Mouse (Mus musculus): ENCODE measurements around the gene Ank3. TPM values are rescaled to one million over a fixed set of nuclear protein-coding genes. Genes with fewer than 3 reads are reported as not detected.

Gene Ank3
- total and polyA plus RNA-seq, 3 experiments: 3.2 to 6.7 TPM; not detected in 1

DNA sequence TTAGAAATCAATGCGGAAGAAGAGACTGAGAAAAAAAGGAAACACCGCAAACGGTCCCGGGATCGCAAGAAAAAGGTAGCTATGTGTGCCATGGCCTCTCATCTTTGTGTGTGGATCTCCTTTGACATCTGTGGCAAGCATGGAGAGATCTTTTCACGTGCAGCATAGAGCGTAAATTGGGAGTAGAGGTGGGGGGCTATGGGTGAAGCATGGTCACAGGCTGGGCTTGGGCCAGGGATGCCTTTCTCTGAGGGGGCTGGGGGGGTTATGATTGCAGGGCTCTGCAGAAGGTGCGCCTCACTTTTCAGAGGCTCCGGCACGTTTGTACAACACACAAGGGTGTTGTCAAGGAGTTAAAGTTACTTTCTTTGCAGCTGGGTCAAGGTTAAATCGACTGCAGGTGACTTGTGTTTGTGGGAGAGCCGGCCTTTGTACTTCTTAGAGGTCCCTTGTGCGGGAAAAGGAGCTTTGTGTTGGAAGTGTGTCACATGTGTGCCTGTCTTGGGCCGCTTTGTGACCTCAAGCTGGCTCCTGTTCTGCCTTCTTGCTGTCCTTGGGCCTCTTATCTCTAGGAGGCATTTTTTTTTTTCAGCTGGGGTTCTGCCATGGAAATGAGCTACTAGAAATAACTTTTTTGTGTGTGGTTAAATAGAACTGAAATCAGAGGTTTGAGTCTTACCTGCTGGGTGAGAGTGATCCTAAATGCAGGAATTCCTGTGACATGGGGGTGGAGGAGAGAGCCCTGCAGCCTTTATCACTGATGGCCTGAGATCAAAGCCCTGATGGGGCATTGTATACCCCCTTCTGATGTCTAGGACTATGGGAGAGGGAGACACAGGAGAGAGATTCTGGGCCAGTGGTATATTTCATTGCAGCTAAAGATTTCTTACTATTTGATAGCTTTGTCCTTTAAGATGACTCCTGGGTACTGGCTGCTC is 308.5 kb downstream of the Ank3 start:
- H3K27ac ChIP-seq (ENCODE audit: control insufficient read depth, low read depth, low read length): no peak overlapping the region
- H3K9me3 ChIP-seq (replicated peaks; ENCODE audit: insufficient read depth, low read length): no peaks in the 10 kb centered on the region
- no peak overlapping the region for H3K9ac ChIP-seq (ENCODE audit: control insufficient read depth, low read depth, low read length, poor library complexity, severe bottlenecking)
- no peaks in the 10 kb centered on the region for H3K27me3 ChIP-seq (ENCODE audit: control insufficient read depth in 1 of 2, insufficient read depth in 2 of 2, low read length in 2 of 2)
- no peak overlapping the region for H3K4me3 ChIP-seq (ENCODE audit: control insufficient read depth in 1 of 2, insufficient read depth in 1 of 2, low read depth in 2 of 2, low read length in 2 of 2)
- TF ChIP-seq RAD21 (IDR thresholded peaks at IDR 0.05; ENCODE audit: low read depth, low read length) (no peak), JUND (IDR thresholded peaks at IDR 0.05; ENCODE audit: low read depth, low read length) (no peak), E2F4 (IDR thresholded peaks at IDR 0.05; ENCODE audit: borderline replicate concordance, low read depth, low read length) (no peak), CTCF (IDR thresholded peaks at IDR 0.05 in 2 of 3, conservative IDR thresholded peaks at IDR 0.05 in 1 of 3; ENCODE audit: control insufficient read depth in 1 of 3, insufficient read depth in 1 of 3, low read depth in 2 of 3, low read length in 3 of 3, poor library complexity in 1 of 3, severe bottlenecking in 1 of 3) (no peak), KAT2A (conservative IDR thresholded peaks at IDR 0.05; ENCODE audit: low read depth, low read length) (no peak), GATA1 (IDR thresholded peaks at IDR 0.05; ENCODE audit: low read depth, low read length) (no peak), TBP (IDR thresholded peaks at IDR 0.05; ENCODE audit: low read depth, low read length) (no peak), MYB (IDR thresholded peaks at IDR 0.05; ENCODE audit: low read depth, low read length) (no peak), ELF1 (IDR thresholded peaks at IDR 0.05; ENCODE audit: low read depth, low read length) (no peak), ZC3H11A (IDR thresholded peaks at IDR 0.05; ENCODE audit: low read depth, low read length) (no peak), POLR2A (IDR thresholded peaks at IDR 0.05; ENCODE audit: control insufficient read depth in 1 of 2, insufficient read depth in 1 of 2, low read depth in 1 of 2, low read length in 2 of 2, poor library complexity in 1 of 2) (no peak), ETS1 (IDR thresholded peaks at IDR 0.05; ENCODE audit: low read depth, low read length) (no peak), USF1 (IDR thresholded peaks at IDR 0.05; ENCODE audit: low read depth, low read length) (no peak), MYC (IDR thresholded peaks at IDR 0.05; ENCODE audit: low read depth, low read length) (no peak), MXI1 (IDR thresholded peaks at IDR 0.05; ENCODE audit: low read depth, low read length) (no peak), UBTF (IDR thresholded peaks at IDR 0.05; ENCODE audit: borderline replicate concordance, insufficient read depth, low read depth, low read length) (no peak), HCFC1 (IDR thresholded peaks at IDR 0.05; ENCODE audit: low read depth, low read length) (no peak)
- H3K79me2 ChIP-seq (ENCODE audit: control insufficient read depth, insufficient read depth, low read length, poor library complexity): no peaks in the 10 kb centered on the region
- H3K4me1 ChIP-seq (ENCODE audit: control insufficient read depth in 1 of 2, insufficient read depth in 2 of 2, low read length in 2 of 2): no peaks in the 10 kb centered on the region
- no peak for DNase-seq (ENCODE audit: low read depth, low spot score)
- no peaks in the 10 kb centered on the region for H3K36me3 ChIP-seq (ENCODE audit: control insufficient read depth in 1 of 2, insufficient read depth in 2 of 2, low read length in 2 of 2)

DNA sequence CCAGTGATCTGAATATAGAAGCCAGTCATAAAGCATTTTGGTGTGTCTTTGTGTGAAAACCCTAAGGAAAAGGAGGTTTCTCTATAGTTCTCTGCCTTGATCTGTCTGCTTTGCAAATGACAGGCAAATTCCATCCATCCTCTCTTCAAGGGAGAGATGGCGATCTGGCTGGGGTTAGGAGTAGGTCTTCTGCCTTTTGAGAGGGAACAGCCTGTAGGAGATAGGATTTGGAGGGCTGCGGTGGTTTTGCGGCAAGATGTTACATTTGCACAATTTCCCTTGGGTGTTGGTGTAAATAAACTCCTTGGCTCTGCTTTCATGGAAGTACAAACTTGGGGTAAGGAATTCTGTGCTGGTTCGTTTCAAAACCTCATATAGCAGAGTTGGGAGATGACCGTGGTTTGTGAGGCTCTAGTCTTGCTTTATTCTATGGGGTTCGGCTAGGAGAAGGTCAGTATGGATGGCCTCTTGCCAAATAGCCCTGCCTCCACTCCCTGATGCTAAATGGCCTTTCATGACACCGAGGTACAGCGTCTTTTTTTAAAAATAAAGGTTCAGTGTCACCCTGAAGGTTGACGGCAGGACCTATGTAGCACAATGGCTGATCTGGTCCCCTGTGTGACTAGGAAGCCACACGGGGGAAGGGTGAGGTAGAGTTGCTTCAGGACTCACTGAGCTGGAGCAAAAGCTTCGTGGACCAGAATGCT is 309.4 kb downstream of the Ank3 start:
- no peak for DNase-seq (ENCODE audit: low read depth, low spot score)
- no peaks in the 10 kb centered on the region for H3K27me3 ChIP-seq (ENCODE audit: control insufficient read depth in 1 of 2, insufficient read depth in 2 of 2, low read length in 2 of 2)
- H3K9ac ChIP-seq (ENCODE audit: control insufficient read depth, low read depth, low read length, poor library complexity, severe bottlenecking): no peak overlapping the region
- no peaks in the 10 kb centered on the region for H3K36me3 ChIP-seq (ENCODE audit: control insufficient read depth in 1 of 2, insufficient read depth in 2 of 2, low read length in 2 of 2)
- H3K4me1 ChIP-seq (ENCODE audit: control insufficient read depth in 1 of 2, insufficient read depth in 2 of 2, low read length in 2 of 2): no peaks in the 10 kb centered on the region
- H3K27ac ChIP-seq (ENCODE audit: control insufficient read depth, low read depth, low read length): no peak overlapping the region
- H3K79me2 ChIP-seq (ENCODE audit: control insufficient read depth, insufficient read depth, low read length, poor library complexity): no peaks in the 10 kb centered on the region
- H3K4me3 ChIP-seq (ENCODE audit: control insufficient read depth in 1 of 2, insufficient read depth in 1 of 2, low read depth in 2 of 2, low read length in 2 of 2): no peak overlapping the region
- H3K9me3 ChIP-seq (replicated peaks; ENCODE audit: insufficient read depth, low read length): no peaks in the 10 kb centered on the region
- no peak for TF ChIP-seq SIN3A (IDR thresholded peaks at IDR 0.05; ENCODE audit: low read length)
- no peak for TF ChIP-seq GABPA (IDR thresholded peaks at IDR 0.05; ENCODE audit: low read depth, low read length)
- TF ChIP-seq RCOR1 (IDR thresholded peaks at IDR 0.05; ENCODE audit: low read depth, low read length): no peak
- TF ChIP-seq ETS1 (IDR thresholded peaks at IDR 0.05; ENCODE audit: low read depth, low read length): no peak
- no peak for TF ChIP-seq POLR2AphosphoS2 (IDR thresholded peaks at IDR 0.05; ENCODE audit: low read length)
- TF ChIP-seq UBTF (IDR thresholded peaks at IDR 0.05; ENCODE audit: borderline replicate concordance, insufficient read depth, low read depth, low read length): no peak
- no peak for TF ChIP-seq MAFK (IDR thresholded peaks at IDR 0.05; ENCODE audit: borderline replicate concordance, low read depth, low read length)
- TF ChIP-seq JUND (IDR thresholded peaks at IDR 0.05; ENCODE audit: low read depth, low read length): no peak
- TF ChIP-seq NELFE (IDR thresholded peaks at IDR 0.05; ENCODE audit: low read depth, low read length): no peak
- TF ChIP-seq KAT2A (conservative IDR thresholded peaks at IDR 0.05; ENCODE audit: low read depth, low read length): no peak
- no peak for TF ChIP-seq SMC3 (IDR thresholded peaks at IDR 0.05; ENCODE audit: low read depth, low read length)
- no peak for TF ChIP-seq TAL1 (IDR thresholded peaks at IDR 0.05; ENCODE audit: low read length)
- TF ChIP-seq ZKSCAN1 (IDR thresholded peaks at IDR 0.05; ENCODE audit: low read depth, low read length): no peak
- no peak for TF ChIP-seq POLR2AphosphoS5 (IDR thresholded peaks at IDR 0.05; ENCODE audit: borderline replicate concordance, low read depth, low read length)
- no peak for TF ChIP-seq ELF1 (IDR thresholded peaks at IDR 0.05; ENCODE audit: low read depth, low read length)
- TF ChIP-seq USF2 (IDR thresholded peaks at IDR 0.05; ENCODE audit: borderline replicate concordance in 1 of 2, insufficient read depth in 1 of 2, low read depth in 1 of 2, low read length in 2 of 2): no peak

All from MEL (cell line).